Mouse (Mus musculus): ENCODE data around the gene Tlk2. TPM values are rescaled to one million over a fixed set of nuclear protein-coding genes. Genes with fewer than 3 reads are reported as not detected.
"Not testable (repeated sequence)": the region's sequence is repeated elsewhere in the genome, so short reads cannot be mapped to it uniquely, and the experiment has no call there.

Gene Tlk2
- total RNA-seq (2021) = 10 to 100 TPM; 62.8 to 67.2 TPM
- long read RNA-seq, experiment 1, transcript Tlk2-204 (22 exons, 3,699 nt) = major isoform, 5 of 16 reads
- long read RNA-seq, experiment 1, partial matches to known transcripts = 2 of 16 reads
- long read RNA-seq, experiment 1, other reads (novel, unspliced or antisense) = 5 of 16 reads
- long read RNA-seq, experiment 2, transcript Tlk2-204 (22 exons, 3,699 nt) = major isoform, 23 of 53 reads
- long read RNA-seq, experiment 2, partial matches to known transcripts = 5 of 53 reads
- long read RNA-seq, experiment 2, other reads (novel, unspliced or antisense) = 18 of 53 reads

- no peak for DNase-seq (ENCODE audit: low spot score in 2 of 2)
Measured at GRCm38 (mm10) chr11:105178516-105178915, at the start of gene Tlk2. Gene Tlk2 (plus strand): TSS chr11:105178807.

DNA sequence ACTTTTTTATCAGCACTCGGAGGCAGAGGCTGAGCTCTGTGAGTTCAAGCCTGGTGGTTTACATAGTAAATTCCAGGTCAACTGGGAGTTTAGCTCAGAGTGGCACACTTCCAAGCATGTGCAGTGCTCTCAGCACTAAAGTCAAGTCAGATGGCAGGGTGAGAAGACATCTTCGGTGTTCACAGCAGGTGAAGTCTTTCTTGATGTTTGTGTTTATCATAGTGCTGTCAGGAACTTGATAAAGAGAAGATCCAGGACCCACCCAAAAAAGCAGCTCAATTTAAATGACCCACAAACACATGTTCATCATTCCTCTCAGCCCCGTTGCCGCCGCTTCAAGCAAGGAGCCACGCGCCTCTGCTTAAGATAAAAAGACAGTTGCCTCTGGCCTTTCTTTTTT lies 42.9 kb upstream of the Tlk2 start:
- no peak for DNase-seq (ENCODE audit: low spot score in 2 of 2)

DNA sequence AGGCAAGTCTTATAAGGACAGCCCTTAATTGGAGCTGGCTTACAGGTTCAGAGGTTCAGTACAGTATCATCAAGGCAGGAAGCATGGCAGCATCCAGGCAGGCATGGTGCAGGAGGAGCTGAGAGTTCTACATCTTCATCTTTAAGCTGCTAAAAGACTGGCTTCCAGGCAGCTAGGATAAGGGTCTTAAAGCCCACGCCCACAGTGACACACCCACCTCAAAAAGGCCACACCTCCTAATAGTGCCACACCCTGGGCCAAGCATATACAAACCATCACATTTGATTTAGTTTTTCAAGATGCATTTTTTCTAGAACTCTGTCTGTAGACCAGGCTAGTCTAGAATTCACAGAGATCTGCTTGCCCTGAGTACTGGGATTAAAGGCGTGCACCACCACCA lies 41.4 kb upstream of the Tlk2 start:
- DNase-seq (ENCODE audit: low spot score in 2 of 2) = not testable (repeated sequence)

- not testable (repeated sequence) for DNase-seq (ENCODE audit: low spot score in 2 of 2)
Measured at GRCm38 (mm10) chr11:105140512-105140911, 38.1 kb upstream of the Tlk2 start.

DNA sequence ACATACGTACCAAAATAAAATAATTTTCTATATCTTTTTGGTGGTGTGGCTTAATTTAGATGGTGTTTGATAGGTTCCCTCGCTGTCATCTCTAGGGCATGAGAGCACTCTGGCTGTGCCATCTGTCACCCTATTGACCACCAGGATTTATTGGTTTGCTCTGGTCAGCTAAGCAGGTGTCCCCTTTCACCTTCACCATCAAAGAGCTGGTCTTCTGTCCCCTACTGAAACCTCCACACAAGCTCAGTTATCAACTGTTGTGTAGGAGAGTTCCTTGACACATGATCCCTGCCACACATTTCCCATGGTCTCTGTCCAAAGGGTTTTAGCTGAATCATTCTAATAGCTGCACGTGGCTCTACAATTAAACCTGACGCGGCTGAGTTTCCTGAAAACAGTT lies 37.5 kb upstream of the Tlk2 start:
- DNase-seq (ENCODE audit: low spot score in 2 of 2) = no peak

GRCm38 (mm10) chr11:105143564-105143963 lies 35.0 kb upstream of the Tlk2 start:
- no peak for DNase-seq (ENCODE audit: low spot score in 2 of 2)

- DNase-seq (ENCODE audit: low spot score in 2 of 2) = no peak
Measured at GRCm38 (mm10) chr11:105144084-105144483, 34.5 kb upstream of the Tlk2 start.

DNA sequence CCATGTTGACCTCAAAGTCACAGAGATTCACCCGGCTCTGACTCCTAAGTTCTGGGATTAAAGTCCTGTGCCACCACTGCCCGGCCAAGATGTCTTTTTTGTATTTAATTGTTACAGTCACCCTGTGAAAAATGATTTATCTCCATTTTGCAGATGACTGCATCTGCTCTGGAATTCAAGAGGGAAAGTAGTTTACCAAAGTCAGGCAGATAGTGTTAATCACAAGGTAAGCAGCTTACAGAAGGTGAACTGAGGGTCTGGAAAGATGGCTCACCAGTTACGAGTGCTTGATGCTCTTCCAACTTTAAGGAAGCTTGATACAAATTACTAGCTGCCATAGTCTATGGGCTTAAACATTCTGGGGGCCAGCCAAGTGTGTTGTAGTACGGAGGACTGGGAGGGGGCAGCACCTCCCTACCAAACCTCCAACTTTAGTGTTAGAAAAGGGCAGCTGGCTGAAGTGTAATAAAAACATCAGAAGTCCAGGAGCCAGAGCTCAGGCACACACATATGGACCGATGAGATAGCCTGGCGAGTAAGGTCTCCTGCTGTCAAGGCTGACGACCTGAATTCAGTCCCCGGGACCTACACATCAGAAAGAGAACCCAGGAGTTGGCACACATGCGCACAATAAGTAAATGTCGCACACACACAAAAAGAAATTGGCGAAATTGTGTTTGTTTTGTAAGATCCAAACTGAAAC lies 33.9 kb upstream of the Tlk2 start:
- DNase-seq (ENCODE audit: low spot score in 2 of 2) = no peak

GRCm38 (mm10) chr11:105145211-105145610 lies 33.4 kb upstream of the Tlk2 start:
- no peak for DNase-seq (ENCODE audit: low spot score in 2 of 2)

GRCm38 (mm10) chr11:105146593-105146992 lies 32.0 kb upstream of the Tlk2 start, which contains the start of gene Gm10842:
Gene Gm10842 (plus strand): TSS chr11:105146893.
- DNase-seq (ENCODE audit: low spot score in 2 of 2) = no peak

GRCm38 (mm10) chr11:105149353-105149752 lies 29.3 kb upstream of the Tlk2 start:
- no peak for DNase-seq (ENCODE audit: low spot score in 2 of 2)

DNA sequence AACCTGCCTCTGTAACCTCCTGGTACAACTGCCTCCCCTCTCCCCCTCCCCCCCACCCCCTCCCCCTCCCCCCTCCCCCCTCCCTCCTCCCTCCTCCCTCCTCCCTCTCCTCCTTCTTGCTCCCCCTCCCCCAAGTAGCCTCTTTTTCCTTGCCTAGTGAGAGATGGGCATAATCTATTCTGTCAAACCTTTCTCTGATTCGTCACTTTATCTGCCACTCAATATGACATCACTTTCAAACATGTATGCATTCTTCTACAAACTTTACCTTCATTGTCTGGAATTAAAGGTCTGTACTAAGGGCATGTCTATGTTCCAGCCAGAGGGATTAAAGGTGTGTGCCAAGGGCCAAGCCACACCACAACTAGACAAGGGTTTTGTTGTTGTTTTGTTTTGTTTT lies 28.8 kb upstream of the Tlk2 start:
- no peak for DNase-seq (ENCODE audit: low spot score in 2 of 2)

GRCm38 (mm10) chr11:105150691-105151090 lies 27.9 kb upstream of the Tlk2 start:
- DNase-seq (ENCODE audit: low spot score in 2 of 2) = no peak

GRCm38 (mm10) chr11:105151226-105152016 lies 27.2 kb upstream of the Tlk2 start:
- no peak for DNase-seq (ENCODE audit: low spot score in 2 of 2)

DNA sequence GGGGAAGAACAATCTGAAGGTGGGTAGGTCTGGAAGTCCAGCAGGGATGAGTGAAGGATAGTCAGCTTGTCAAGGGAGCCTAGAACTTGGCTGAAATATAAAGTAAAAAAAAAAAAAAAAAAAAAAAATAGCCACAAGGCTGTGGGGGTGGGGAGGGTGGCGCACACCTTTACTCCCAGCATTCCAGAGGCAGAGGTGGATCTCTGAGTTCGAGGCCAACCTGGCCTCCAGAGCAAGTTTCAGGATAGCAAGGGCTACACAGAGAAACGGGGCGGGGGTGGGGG lies 26.6 kb upstream of the Tlk2 start:
- no peak for DNase-seq (ENCODE audit: low spot score in 2 of 2)

DNA sequence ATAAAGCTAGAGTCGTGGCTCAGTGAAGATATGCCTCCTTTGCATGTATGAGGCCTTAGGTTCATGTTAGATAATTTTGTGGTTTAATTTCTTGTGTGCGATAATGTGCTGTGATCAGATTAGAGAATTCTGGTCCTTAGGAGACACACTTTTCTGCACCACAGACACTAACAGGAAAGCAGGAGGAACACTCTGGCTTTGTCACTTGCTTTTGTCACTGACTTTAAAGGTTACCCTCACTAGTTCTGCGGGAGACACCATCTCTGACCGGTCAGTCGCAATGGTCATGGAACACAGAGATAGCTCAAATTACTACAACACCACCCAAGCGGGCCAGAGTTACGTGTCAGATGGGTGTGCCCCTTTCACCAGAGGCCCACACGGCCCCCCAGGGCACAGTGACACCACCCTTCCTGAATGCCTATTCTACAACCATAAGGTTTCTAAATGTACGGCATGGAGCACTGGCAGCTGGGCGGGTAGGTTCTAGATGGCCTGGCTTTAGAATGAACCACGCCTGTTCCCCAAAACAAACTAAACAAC lies 26.2 kb upstream of the Tlk2 start:
- DNase-seq (ENCODE audit: low spot score in 2 of 2) = no peak

DNA sequence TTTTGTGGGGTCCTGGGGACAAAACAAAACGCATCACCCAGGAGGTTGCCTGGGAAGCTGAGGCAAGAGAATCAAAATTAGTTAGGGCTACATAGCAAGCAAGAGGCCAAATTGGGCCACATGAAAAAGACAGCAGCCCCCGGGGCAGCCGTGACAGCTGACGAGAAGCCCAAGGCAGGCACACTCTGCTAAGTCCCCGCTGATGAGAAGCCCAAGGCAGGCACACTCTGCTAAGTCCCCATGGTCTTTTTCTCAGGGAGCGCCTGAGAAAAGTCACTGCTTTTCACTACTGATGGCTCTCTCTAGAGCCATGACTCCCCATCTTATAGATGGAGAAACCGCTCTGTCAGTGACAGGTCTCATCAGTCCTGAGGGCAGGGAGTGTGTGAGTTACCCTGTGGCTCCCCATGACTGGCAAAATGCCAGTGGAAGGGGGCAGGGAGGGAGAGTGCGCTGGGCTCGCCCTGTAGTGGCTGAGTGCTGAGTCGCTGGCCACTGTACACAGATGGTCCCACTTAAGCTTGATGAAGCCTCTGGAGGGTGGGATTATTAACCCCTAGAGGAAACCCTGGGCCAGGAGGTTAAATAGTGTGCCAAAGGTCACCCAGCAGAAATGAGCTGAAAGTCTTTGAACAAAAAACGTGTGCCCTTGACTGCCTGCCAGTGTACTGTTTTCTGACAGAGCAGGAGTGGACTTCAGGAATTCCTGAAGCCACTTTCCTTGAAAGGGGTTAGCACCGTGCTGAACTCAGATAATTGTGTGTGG lies 25.4 kb upstream of the Tlk2 start:
- peak; percentile 32 to 56 for DNase-seq (ENCODE audit: low spot score in 2 of 2)

- no peak for DNase-seq (ENCODE audit: low spot score in 2 of 2)
Measured at GRCm38 (mm10) chr11:105155915-105156314, 22.7 kb upstream of the Tlk2 start.

GRCm38 (mm10) chr11:105156748-105157267 lies 21.8 kb upstream of the Tlk2 start:
- no peak for DNase-seq (ENCODE audit: low spot score in 2 of 2)

DNA sequence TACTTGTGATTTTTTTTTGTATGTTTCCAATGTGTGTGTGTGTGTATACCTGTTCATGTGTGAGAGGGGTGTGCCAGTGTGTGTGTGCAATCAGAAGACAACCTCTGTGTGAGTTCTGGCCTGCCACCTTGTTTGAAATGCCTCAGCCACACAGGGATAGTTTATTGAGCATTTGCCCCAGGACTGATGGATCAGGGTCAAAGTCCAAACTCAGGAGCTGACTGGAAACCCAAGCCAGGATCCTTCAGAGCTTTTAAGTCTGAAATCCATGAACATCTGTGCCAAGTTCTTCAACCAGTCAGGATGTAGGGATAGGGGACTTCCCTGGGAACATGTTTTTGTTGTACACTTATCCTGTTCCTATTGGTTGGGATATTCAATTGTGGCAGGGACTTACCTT lies 20.6 kb upstream of the Tlk2 start:
- no peak for DNase-seq (ENCODE audit: low spot score in 2 of 2)

All from adrenal gland, postnatal 4 days (tissue).